Mouse (Mus musculus): ENCODE data around the gene Dusp2. TPM values are rescaled to one million over a fixed set of nuclear protein-coding genes. Genes with fewer than 3 reads are reported as not detected.

Gene Dusp2
- polyA plus RNA-seq, 1 experiment from 2014 or later = 7.3 TPM

DNA sequence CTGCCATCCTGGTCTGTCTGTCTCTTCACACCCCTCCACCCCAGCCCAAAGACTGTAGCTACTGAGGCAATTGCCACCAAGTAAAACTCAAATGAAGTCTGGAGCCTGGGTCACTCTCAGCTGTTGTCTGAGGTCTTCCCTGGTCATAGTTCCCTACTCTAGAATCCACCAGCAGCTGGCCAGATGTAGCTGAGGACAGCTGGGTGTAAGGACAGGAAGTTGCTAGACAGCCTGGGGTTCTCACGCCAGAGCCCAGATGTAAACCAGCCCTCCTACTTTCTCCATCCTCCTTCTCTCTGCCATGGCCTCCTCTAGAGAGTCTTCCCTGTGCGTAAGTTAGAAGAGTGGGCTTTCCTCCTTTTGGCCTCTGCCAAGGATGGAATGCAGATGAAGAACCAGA is 51.6 kb downstream of the Dusp2 start:
- no peak overlapping the region for H3K27ac ChIP-seq
- no peak overlapping the region for H3K4me2 ChIP-seq
- ATAC-seq = no peak
- H3K4me1 ChIP-seq = peaks cover 14% of the 10 kb centered on the region
- peaks cover 6% of the 10 kb centered on the region; the same call in 1 of the 2 replicates for H3K36me3 ChIP-seq
- H3K27me3 ChIP-seq (replicated peaks) = peaks cover 4% of the 10 kb centered on the region
- H3K9me3 ChIP-seq (replicated peaks) = no peaks in the 10 kb centered on the region
- H3K4me3 ChIP-seq = no peak overlapping the region
- 55% methylated on average over 2 of the region's 2 CpGs for WGBS (ENCODE audit: insufficient replicate concordance)
- H3K9ac ChIP-seq = no peak overlapping the region

Other genes starting within 250 kb of the Dusp2 start
- gene Ncaph, start 202.2 kb upstream of the Dusp2 start, polyA plus RNA-seq (2016; fragmentation: Nextera tagmentation; extraction: Ambion mirVana) = 73.3 and 75.2 TPM in 2 replicates
- gene Itpripl1, start 192.7 kb upstream of the Dusp2 start, polyA plus RNA-seq (2016; fragmentation: Nextera tagmentation; extraction: Ambion mirVana) = 28.8 and 30.1 TPM in 2 replicates
- 1.6 and 1.7 TPM in 2 replicates for gene 1810024B03Rik, start 127.9 kb upstream of the Dusp2 start, polyA plus RNA-seq (2016; fragmentation: Nextera tagmentation; extraction: Ambion mirVana)
- gene Snrnp200, start 127.8 kb upstream of the Dusp2 start, polyA plus RNA-seq (2016; fragmentation: Nextera tagmentation; extraction: Ambion mirVana) = 48.2 and 49.0 TPM in 2 replicates
- 45.0 and 49.7 TPM in 2 replicates for gene Ciao1, start 88.3 kb upstream of the Dusp2 start, polyA plus RNA-seq (2016; fragmentation: Nextera tagmentation; extraction: Ambion mirVana)
- gene Tmem127, start 88.3 kb upstream of the Dusp2 start, polyA plus RNA-seq (2016; fragmentation: Nextera tagmentation; extraction: Ambion mirVana) = 16.0 and 16.4 TPM in 2 replicates
- 78.4 and 78.5 TPM in 2 replicates for gene Stard7, start 65.9 kb upstream of the Dusp2 start, polyA plus RNA-seq (2016; fragmentation: Nextera tagmentation; extraction: Ambion mirVana)
- gene Astl, start 2.5 kb downstream of the Dusp2 start, polyA plus RNA-seq (2016; fragmentation: Nextera tagmentation; extraction: Ambion mirVana) = not detected in 2 replicates
- gene Adra2b, start 27.0 kb downstream of the Dusp2 start, polyA plus RNA-seq (2016; fragmentation: Nextera tagmentation; extraction: Ambion mirVana) = 38.3 and 42.5 TPM in 2 replicates
- gene Gpat2, start 89.0 kb downstream of the Dusp2 start, polyA plus RNA-seq (2016; fragmentation: Nextera tagmentation; extraction: Ambion mirVana) = 0.37 and 0.49 TPM in 2 replicates
- 17.2 and 17.5 TPM in 2 replicates for gene Fahd2a, start 108.4 kb downstream of the Dusp2 start, polyA plus RNA-seq (2016; fragmentation: Nextera tagmentation; extraction: Ambion mirVana)
- 0.70 and 0.72 TPM in 2 replicates for gene Kcnip3, start 185.9 kb downstream of the Dusp2 start, polyA plus RNA-seq (2016; fragmentation: Nextera tagmentation; extraction: Ambion mirVana)
- gene Prom2, start 205.3 kb downstream of the Dusp2 start, polyA plus RNA-seq (2016; fragmentation: Nextera tagmentation; extraction: Ambion mirVana) = not detected in 2 replicates

Data from liver, embryonic 12.5 days (tissue).